Mouse (Mus musculus) adrenal gland, postnatal 14 days (tissue): ENCODE data around the gene Pitpnc1. TPM values are rescaled to one million over a fixed set of nuclear protein-coding genes. Genes with fewer than 3 reads are reported as not detected.
"Not testable (repeated sequence)": the region's sequence is repeated elsewhere in the genome, so short reads cannot be mapped to it uniquely, and the experiment has no call there.

Source experiments
- DNase-seq: peaks from one replicate; pipeline ENCODE4 v3.0.0; 2021; ENCODE audit warnings: mixed read lengths
- long read RNA-seq, 2 experiments: library from polyadenylated mRNA; stranded (forward); transcript quantifications; one replicate each; pipeline ENCODE4 v2.0.0; 2021
- total RNA-seq: library from RNA; stranded (reverse); gene quantifications from 2 replicates; pipeline ENCODE4 v1.2.3, GENCODE M21; 2021

Gene Pitpnc1
- total RNA-seq = 25.8 and 34.1 TPM in 2 replicates
- long read RNA-seq, experiment 1, partial matches to known transcripts = 0 of 8 reads
- long read RNA-seq, experiment 1, other reads (novel, unspliced or antisense) = 8 of 8 reads
- long read RNA-seq, experiment 2, partial matches to known transcripts = 2 of 21 reads
- long read RNA-seq, experiment 2, other reads (novel, unspliced or antisense) = 19 of 21 reads

GRCm38 (mm10) chr11:107470521-107471041 is at the start of gene Pitpnc1:
Pitpnc1 (minus strand) TSS chr11:107470699.
- peak; percentile 93 for DNase-seq

- DNase-seq = no peak
Measured at GRCm38 (mm10) chr11:107518645-107519429, 48.3 kb upstream of the Pitpnc1 start.

GRCm38 (mm10) chr11:107516387-107516786 is 45.9 kb upstream of the Pitpnc1 start:
- DNase-seq = no peak

- DNase-seq = no peak
Measured at GRCm38 (mm10) chr11:107513047-107513446, 42.5 kb upstream of the Pitpnc1 start.

GRCm38 (mm10) chr11:107511954-107512353 is 41.5 kb upstream of the Pitpnc1 start:
- peak; percentile 79 for DNase-seq

- peak; percentile 76 for DNase-seq
Measured at GRCm38 (mm10) chr11:107510362-107511269, 40.1 kb upstream of the Pitpnc1 start.

GRCm38 (mm10) chr11:107509631-107510338 is 39.3 kb upstream of the Pitpnc1 start:
- no peak for DNase-seq

GRCm38 (mm10) chr11:107506260-107506659 is 35.8 kb upstream of the Pitpnc1 start:
- DNase-seq = peak; percentile 27

GRCm38 (mm10) chr11:107504364-107504763 is 33.9 kb upstream of the Pitpnc1 start:
- not testable (repeated sequence) for DNase-seq

GRCm38 (mm10) chr11:107502801-107503200 is 32.3 kb upstream of the Pitpnc1 start:
- no peak for DNase-seq

- no peak for DNase-seq
Measured at GRCm38 (mm10) chr11:107484341-107484740, 13.8 kb upstream of the Pitpnc1 start.

GRCm38 (mm10) chr11:107479862-107480203 is 9.3 kb upstream of the Pitpnc1 start:
- no peak for DNase-seq

- DNase-seq = peak; percentile 98
Measured at GRCm38 (mm10) chr11:107479053-107479861, 8.8 kb upstream of the Pitpnc1 start, which contains the start of gene Psmd12. Psmd12 (plus strand) TSS chr11:107479484.

- DNase-seq = peak; percentile 62
Measured at GRCm38 (mm10) chr11:107473137-107473820, 2.8 kb upstream of the Pitpnc1 start.

- no peak for DNase-seq
Measured at GRCm38 (mm10) chr11:107472304-107472703, 1.8 kb upstream of the Pitpnc1 start.

- no peak for DNase-seq
Measured at GRCm38 (mm10) chr11:107471071-107471720, 697 bp upstream of the Pitpnc1 start.

- peak; percentile 82 for DNase-seq
Measured at GRCm38 (mm10) chr11:107469523-107470371, 752 bp downstream of the Pitpnc1 start.

GRCm38 (mm10) chr11:107469031-107469522 is 1.4 kb downstream of the Pitpnc1 start:
- peak; percentile 87 for DNase-seq
